Mouse (Mus musculus) erythroblast, adult 5-6 weeks (primary cell): ENCODE measurements around the gene Fer. TPM values are rescaled to one million over a fixed set of nuclear protein-coding genes. Genes with fewer than 3 reads are reported as not detected.
"Not testable (repeated sequence)": the region's sequence is repeated elsewhere in the genome, so short reads cannot be mapped to it uniquely, and the experiment has no call there.

ENCODE experiments used
- ATAC-seq: replicated peaks from 2 replicates; pipeline ENCODE4 v1.8.0; 2016; ENCODE audit warnings: moderate number of reproducible peaks, mild to moderate bottlenecking, moderate TSS enrichment, inconsistent platforms; ENCODE audit not compliant: poor library complexity, low FRiP score, severe bottlenecking
- total RNA-seq, 2 experiments: library from RNA; stranded (forward) in 1 of 2; stranded (reverse) in 1 of 2; fragments of 150-400 nt in 1 of 2; fragments of 200-764, 138-1000 nt in 1 of 2; gene quantifications; 2 replicates each; pipeline versions ENCODE4 v1.2.3 to v1.2.4; 2015 to 2017; ENCODE audit warnings: low replicate concordance in 2 of 2

Gene Fer
- total RNA-seq (2015; ENCODE audit: low replicate concordance), result 3.3 and 6.5 TPM in 2 replicates
- total RNA-seq (2017; ENCODE audit: low replicate concordance), result 4.3 and 6.7 TPM in 2 replicates

DNA sequence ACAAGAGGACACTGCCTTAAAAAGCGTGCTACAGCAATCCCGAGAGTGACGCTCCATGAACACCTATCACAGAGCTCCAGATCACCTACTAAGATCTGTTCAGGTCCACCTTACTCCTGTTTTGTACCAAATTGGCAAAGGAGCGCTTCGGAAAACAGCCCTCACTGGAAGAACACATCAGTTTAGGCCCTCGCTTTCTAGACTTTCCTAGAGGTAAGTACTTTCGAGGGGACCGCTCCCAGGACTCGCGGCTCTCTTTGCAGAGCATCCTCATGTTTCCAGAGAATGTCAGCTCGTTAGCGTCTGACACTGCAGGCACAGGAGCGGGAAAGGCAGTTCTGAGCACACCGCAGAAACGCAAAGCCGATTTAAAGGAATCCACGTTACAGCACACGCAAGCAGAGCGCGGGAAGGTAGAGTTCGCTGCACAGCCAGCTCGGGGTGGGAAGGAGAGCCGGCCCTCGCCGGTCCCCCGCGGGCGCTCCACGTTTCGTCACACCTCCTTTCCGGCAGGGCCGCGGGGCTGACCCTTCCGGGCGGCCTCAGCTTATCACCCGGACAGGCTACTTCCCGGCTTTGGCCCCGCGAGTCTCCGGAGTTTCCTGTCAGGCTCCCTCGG is at the start of gene Fer:
Gene Fer (plus strand): TSS at position 51 of the 619 bp plus-strand sequence.
- ATAC-seq, result peak; percentile 42

DNA sequence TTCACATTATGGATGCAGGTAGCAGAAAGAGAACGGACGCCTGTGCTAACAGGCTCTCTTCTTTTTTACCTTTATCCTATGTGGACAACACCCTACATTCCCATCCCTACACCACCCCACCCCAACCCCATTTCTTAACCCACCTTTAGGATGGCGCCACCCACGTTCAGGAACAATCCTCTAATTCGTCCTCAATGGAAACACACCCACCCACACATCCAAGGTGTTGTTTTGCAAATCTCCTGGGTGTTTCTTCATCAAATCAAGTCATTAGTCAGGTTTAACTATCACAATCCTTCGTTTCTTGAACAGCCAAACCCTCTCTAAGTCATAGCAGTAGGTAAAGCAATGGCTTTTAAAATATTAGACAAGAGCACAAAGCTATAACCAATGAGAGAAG is 49.3 kb upstream of the Fer start:
- ATAC-seq, result no peak

GRCm38 (mm10) chr17:63818444-63819027 is 44.3 kb upstream of the Fer start:
- no peak for ATAC-seq

- no peak for ATAC-seq
These were observed 38.7 kb upstream of the Fer start for GRCm38 (mm10) chr17:63824141-63824540.

GRCm38 (mm10) chr17:63826196-63826595 is 36.7 kb upstream of the Fer start:
- no peak for ATAC-seq

- no peak for ATAC-seq
These were observed 36.1 kb upstream of the Fer start for GRCm38 (mm10) chr17:63826767-63827166.

- no peak for ATAC-seq
These were observed 34.1 kb upstream of the Fer start for GRCm38 (mm10) chr17:63828561-63829332.

DNA sequence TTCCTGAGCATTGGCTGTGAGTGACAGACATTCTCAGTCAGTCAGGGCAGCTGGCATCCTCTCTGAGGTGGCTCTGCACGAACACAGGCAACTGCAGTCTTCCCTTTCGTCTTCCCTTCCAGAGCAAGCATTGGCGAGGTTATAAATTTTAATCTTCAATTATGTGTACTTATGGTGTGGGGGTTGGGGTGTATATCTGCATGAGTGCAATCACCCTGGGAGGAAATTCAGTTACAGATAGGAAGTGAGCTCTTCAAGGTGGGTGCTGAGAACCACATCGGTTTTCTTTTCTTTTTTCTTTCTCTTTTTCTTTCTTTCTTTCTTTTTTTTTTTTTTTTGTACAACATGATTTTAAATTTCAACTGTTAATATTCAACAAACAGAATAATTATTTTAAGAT is 31.3 kb upstream of the Fer start:
- no peak for ATAC-seq

DNA sequence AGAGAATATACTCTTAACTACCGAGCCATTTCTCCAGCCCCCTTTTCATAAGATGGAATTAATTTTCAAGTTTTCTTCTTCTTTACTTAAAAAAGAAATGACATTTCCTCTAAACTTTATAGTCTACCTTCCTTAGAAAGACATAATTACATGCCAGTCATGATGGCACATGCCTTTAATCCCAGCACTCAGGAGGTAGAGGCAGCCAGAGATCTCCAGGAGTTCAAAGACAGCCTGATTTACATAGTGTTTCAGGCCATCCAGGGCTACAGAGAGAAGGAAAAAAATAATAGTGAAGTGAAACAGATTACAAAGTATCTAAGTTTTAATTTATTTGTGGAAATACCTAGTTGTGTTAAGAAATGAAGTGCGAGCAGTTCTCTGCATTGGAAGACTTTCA is 26.6 kb upstream of the Fer start:
- no peak for ATAC-seq

DNA sequence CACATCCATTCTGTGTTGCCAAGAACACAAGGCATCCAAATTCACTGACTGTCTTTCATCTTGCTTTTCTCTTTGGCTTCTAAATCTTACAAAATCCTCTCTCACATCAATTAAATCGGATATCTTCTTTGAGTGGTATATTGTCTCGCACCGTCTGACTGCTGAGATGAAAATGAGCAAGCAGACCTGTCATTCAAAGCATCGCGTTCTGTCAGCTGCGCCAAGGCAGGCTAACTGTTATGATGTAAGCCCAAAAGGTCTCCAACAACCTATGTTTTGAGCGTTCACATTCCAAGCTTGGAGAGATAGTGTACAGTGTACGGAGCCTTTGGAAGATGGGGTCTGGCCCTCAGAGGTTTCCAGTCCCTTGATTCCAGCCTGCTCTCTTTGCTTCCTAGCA is 26.2 kb upstream of the Fer start:
- no peak for ATAC-seq

- ATAC-seq, result no peak
These were observed 24.7 kb upstream of the Fer start for GRCm38 (mm10) chr17:63838144-63838543.

- no peak for ATAC-seq
These were observed 23.1 kb upstream of the Fer start for GRCm38 (mm10) chr17:63839636-63840269.

GRCm38 (mm10) chr17:63842226-63842625 is 20.6 kb upstream of the Fer start:
- no peak for ATAC-seq

DNA sequence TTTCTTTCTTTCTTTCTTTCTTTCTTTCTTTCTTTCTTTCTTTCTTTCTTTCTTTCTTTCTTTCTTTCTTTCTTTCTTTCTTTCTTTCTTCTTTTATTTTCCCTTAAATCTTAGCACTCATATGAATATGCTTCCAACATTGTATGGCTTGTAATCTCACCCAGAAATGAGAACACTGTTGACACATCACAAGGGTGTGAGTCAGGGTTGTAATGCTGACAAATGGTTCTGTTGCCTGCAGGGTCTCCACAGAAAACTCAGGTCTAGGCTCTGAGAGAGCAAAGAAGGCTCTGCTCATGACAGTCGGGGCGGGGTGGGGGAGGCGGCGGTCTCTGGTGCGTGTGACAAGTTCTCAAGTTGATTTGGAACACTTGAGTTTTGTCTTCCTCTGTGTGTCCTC is 17.9 kb upstream of the Fer start:
- ATAC-seq, result no peak

DNA sequence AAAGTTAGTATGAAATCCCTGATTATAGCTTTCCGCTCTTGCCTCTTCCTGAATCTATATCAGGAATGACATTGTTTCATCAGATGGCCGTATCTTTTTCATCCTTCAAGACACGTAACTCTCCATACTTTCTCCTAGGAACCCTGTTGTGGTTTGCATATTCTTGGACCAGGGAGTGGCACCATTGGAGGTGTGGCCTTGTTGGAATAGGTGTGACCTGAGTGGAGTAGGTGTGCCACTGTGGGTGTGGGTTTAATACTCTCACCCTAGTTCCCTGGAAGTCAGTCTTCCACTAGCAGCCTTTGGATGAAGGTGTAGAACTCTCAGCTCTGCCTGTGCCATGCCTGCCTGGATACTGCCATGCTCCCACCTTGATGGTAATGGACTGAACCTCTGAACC is 17.1 kb upstream of the Fer start:
- ATAC-seq, result not testable (repeated sequence)

- no peak for ATAC-seq
These were observed 13.7 kb upstream of the Fer start for GRCm38 (mm10) chr17:63849151-63849550.

- peak; percentile 87 for ATAC-seq
These were observed 13.3 kb upstream of the Fer start for GRCm38 (mm10) chr17:63849566-63849965.

- no peak for ATAC-seq
These were observed 12.8 kb upstream of the Fer start for GRCm38 (mm10) chr17:63850016-63850415.

- no peak for ATAC-seq
These were observed 5.8 kb upstream of the Fer start for GRCm38 (mm10) chr17:63857023-63857544.

GRCm38 (mm10) chr17:63860988-63861387 is 1.9 kb upstream of the Fer start:
- ATAC-seq, result no peak
